Mouse (Mus musculus) layer of hippocampus, postnatal 14 days (tissue): Measurements from ENCODE around the gene Tmprss4. TPM values are rescaled to one million over a fixed set of nuclear protein-coding genes. Genes with fewer than 3 reads are reported as not detected.

ENCODE experiments used
- DNase-seq, 2 experiments: peaks; one replicate each; pipeline ENCODE4 v3.0.0; 2021 to 2022; ENCODE audit warnings: low spot score in 2 of 2, mixed read lengths in 1 of 2
- long read RNA-seq, 2 experiments: library from polyadenylated mRNA; stranded (forward); transcript quantifications; one replicate each; pipeline ENCODE4 v2.0.0; 2021
- total RNA-seq, 2 experiments: library from RNA; stranded (reverse); gene quantifications; 2 replicates each; pipeline ENCODE4 v1.2.3; 2021

The Tmprss4 gene
- total RNA-seq: not detected
- long read RNA-seq, experiment 1: 0 reads
- long read RNA-seq, experiment 2: 0 reads

DNA sequence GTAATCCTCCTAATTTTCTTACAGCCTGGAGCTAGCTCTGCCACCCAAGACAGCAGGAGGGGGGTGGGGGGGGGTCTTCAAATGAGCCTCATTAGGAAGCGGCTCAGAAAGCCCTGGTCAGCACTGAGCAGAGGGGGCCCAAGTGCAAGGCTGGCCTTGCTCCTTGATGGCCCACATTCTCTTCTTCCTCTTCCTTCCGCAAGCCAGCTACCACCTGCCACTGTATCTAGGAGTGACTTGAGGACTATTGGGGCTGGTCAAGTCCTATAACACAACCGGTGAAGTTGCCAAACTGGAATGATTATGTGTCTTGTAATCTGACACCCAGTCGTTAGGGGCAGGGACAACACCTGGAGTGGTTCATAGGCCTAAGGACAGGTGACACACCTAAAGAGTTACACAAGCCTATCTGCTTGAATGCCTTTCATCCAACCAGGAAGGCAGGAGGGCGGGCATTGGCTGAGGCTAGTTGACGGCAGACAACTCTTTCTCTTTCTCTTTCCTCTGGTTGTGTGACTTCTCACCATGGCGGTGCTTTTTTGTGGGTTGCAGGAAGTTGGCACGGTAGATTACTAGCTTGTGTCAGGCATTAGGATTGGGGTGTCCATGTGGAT, at the start of gene Tmprss4:
Gene Tmprss4 (minus strand): TSS at position 296 of the 614 bp plus-strand sequence.
- no peak for DNase-seq

DNA sequence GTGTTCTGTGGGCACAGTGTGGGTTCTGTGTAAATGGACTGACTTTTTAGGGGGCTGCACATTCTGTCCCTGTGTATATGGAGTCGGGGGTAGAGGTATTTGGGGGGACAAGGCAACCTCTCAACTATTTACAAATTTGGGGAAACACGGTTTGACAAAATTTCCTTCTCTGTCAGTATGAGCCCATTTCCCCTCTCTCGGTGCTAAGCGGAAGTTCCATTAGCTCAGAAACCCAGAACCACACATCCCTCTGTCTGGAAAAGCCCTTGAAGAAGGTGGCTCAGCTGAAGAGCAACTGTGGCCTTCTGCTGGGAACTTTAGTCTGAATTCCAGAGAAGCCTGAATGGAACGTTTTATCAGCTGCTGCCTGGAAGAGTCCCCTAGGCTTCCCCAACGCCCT, 48.5 kb upstream of the Tmprss4 start:
- no peak for DNase-seq

DNA sequence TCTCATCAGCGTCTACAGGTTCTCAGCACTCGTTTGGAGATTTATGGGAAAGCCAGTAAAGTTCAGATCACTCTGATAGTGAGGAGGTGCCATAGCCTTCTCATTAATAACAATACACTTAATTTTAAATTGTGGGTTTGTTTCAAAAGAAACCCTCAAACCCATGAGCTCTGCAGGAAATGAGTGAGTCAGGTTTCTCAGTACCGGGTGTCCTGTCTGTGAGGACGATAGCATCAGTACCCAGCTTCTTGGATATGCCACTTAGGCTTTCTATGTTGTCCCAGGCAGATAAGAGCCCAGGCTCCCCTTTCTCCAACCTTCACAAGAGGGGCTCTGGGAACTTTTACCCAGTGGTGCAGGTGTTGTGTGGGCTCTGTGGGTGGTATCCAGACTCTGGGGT, 48.1 kb upstream of the Tmprss4 start:
- no peak for DNase-seq

DNA sequence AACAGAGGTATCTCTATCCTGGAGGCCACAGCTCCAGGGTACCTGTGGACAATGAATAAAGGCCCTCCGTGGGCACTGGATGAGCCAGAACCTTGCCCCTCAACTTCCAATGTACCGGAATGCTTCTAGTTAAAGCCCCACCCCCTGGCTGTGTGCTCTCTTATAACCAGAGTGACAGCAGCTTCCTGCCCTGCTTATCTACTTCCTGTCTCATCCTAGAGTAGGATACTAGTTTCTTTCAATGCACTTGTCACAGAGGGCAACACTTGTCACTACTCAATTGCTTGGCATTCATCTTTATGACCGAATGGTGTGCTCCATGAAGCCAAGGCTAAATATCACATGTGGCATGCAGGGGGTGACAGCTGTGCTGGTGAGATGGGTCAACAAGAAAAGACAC, 47.4 kb upstream of the Tmprss4 start:
- no peak for DNase-seq

DNA sequence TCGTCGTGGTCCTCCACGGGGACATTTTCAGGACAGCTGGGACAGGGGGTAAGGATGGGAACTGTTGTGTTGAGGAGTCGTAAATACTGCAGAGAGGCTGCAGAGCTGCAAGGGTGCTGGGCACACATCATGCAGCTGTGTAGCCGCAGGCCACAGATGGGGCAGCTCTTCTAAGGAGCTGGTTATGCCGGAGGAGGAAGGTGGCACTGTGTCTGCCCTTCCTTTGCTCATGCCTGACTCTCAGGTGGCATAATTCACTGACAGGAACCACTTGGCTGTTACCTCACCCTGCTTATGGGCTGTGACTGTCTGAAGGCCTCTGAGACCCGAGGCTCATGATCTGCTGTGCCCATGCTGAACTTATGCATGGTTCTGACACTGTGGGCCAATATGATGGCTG, 46.4 kb upstream of the Tmprss4 start:
- no peak for DNase-seq

DNA sequence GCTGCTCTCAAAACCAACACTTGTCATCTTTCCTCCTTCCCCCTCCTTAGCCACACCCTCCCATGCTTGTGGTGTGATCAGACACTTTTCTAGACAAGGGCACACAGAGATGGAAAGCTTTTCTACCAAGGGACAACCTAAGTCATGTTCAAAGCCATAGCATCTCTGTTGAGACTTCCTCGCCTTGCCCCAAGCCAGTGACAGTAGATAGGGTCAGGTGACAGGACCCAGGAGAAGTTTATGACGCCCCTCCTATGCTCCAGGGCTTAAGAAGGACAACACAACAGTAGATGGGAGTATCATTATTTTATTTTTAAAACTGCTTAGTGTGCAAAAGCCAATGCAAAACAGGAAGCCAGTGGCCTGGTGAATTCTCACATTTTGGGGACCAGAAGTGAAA, 43.6 kb upstream of the Tmprss4 start:
- no peak for DNase-seq

DNA sequence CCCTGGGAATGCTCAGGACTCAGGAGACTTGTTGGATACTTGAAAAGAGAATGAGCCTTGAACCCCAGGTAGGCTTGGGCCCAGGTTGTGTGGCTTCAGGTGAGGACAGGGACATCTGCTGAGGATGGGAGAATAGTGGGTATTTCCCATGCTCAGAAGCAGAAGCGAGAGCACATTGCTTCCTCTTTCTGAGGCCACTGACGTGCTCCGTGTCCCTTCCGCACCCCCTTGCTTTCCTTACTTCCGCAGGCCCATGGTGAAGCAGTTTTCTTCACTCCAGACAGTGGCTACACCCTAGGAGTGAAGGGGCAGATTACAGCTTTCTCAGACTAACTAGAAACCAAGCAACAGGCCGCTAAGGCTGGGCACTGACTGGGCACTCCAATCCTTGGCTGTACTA, 42.2 kb upstream of the Tmprss4 start:
- DNase-seq: peak in 1 of 2 experiments; percentile 25

DNA sequence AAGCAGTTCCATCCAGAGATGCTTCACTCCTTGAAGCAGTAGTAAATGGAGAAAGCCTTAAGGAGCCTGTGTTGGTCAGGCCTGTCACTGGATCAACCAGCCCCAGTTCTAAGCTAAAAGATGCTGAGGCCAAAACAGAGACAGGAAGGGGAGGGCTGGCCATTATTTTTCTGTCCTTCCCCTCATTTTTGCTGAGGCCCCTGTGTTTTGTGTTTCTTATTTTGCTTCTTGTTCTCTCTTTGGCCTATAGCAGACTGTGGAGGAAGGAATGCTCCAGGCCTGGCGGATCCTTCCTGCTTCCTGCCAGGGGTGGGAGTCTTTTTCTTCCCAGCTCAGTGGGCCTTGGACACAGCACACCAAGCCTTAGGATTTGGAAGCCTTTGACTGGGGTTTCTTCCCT, 41.5 kb upstream of the Tmprss4 start:
- no peak for DNase-seq

DNA sequence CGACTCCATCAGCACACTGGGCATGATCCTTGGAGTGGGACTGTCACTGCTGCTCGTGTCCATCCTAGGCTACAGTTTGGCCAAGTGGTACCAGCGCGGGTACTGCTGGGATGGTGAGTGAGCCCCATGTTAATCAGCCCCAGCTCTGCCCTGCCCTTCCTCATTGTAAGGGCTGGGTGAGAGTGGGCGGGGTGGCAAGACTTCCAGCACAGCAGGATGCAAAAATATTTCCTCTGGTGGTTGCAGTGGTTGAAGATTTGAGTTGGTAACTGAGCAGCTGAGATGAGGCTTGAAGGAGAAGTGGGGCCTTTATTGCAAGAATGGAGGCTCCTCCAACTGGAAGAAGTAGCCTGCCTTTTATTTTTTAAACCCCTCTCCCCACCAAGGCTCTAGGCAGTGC, 37.5 kb upstream of the Tmprss4 start:
- no peak for DNase-seq

DNA sequence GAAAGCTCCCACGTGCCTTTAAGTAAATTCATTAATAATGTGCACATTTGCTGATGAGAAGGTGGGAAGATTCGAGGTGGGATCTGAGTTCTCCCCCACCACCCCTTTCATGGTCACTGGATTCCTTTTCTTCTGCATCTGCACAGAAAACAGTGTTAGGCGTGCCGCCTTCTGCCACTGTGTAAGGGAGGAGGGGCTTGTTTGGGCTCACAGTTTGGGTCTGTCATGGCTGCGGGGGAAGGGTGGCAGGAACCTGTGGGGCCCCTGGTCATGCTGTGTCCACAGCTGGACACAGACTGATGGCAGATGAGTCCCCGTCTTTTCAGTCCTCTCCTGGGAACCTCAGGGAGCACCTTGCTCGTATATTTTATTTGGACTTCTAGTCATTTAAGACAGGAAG, 32.9 kb upstream of the Tmprss4 start:
- DNase-seq: no peak

DNA sequence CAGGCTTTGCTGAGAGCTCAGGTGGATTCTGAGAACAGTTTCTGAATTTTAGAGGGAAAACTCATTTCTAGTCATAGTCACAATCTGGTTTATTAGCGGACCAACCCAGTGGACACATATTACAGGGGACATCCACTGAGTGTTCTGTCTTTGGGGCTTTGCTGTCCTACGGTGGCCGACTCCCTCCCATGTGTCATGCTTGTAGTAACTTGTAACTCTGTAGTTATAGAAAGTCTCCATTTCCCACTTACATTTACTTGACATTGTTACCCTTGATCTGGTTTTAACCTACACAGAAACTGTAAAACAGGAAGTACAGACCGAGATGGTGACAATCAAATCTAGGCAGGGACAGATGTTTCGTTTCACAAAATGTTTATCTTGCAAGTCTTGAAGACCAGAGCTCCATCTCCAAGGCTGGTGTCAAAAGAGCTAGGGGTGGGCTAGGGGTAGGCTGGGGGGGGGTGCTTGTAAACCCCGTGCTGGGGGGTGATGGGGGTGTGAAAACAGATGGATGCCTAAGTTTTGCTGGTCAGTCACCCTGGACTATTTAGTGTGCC, 31.9 kb upstream of the Tmprss4 start:
- DNase-seq: no peak

DNA sequence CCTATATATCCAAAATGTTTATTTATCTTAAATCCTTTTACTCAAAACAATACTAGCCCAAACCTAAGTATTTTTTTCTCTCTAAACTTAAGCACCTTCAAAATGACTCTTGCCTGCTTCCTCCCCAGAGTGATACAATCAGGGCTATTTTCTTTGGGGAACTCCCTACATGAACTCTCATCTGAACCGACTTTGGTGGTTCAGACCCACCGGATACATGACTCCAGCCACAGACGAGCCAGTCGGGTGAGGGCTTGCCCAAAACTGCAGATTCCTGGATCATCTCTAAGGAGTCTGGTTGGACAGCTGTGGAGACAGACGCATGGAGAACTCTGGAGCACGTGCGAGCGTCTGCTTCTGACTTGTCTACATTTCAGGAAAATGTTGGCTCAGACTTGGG, 25.5 kb upstream of the Tmprss4 start:
- no peak for DNase-seq

DNA sequence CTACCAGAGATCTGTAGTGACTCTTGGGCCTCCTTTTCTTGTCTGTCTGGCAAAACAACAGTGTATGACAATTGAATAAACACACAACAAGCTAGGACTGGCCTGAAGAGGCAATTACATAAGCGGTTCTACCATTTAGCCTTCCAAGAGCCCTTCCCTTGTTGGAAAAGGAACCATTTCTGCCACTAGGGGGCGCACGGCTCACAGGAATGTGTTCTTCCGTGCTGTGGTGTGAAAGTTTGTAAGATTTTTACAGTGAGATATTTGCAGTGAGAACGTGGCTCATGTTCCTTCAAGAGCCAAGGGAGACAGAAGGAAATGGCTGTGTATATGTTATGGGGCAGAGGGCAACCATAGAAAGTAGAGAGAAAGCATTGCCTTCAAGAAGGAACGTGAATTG, 17.7 kb upstream of the Tmprss4 start:
- peak; percentile 89 to 94 for DNase-seq

DNA sequence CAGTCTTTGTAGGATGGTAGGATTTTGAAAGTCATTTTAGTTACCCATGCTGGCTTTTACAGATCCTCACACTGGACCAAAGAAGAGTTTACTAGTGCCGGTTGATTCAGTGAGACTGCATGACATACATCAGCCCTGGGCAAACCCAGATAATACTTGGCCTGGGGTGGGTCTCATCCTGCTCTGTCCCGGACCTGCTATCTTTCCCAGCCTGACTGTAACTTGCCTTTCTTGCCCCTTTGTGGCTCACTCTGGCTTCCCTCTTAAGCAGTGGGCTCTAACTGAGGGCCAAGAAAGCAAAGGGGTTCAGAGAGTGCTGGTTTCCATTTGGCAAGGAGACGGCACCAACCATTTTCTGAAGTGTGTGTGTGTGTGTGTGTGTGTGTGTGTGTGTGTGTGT, 15.8 kb upstream of the Tmprss4 start:
- DNase-seq: no peak

DNA sequence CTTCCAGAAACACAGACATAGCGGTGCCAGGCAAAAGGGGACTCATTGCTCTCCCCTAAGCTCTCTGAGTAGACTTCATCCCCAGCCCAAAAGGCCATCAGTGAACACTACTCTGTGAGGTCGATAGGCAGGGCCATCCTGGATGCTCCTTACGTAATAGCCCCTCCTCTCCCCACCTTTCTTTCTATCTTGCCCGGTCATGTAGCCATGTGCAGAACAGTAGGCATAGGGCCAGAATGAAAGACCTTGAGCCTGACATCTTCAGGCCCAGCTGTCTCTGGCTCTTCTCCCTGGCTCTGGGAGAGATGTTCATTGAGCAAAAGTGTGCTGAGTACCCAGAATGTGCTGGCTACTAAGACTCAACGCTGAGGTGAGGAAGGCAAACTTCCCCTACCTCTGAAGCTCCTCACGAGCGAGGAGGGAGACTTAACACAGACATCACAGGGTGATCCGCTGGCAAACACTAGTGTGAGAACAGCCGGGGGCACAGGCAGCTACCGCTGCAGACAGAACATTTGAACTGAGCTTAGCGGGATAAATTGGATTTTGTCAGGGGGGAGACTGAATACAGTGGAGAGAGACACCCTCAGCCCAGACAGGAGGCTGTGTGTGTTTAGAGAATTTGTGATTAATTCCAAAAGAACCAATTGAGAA, 11.8 kb upstream of the Tmprss4 start:
- no peak for DNase-seq

DNA sequence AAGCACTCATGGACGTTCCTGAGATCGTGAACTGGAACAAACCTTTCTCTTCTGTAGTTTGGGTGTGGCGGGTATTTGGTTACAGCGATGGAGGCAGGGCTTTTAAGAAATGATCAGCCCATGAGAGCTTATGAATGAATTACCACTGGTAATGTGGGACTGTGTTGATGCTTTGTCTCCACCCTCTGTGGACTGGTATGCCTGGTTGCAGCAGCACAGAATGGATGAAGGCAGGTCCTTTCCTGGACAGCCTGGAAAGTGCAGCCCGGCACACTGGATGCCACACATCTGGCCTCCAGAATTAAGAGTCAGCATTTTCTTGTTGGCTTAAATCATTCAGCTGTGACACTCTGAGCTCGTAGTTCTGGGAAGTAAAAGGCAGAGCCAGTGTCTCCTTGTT, 8.1 kb upstream of the Tmprss4 start:
- no peak for DNase-seq

DNA sequence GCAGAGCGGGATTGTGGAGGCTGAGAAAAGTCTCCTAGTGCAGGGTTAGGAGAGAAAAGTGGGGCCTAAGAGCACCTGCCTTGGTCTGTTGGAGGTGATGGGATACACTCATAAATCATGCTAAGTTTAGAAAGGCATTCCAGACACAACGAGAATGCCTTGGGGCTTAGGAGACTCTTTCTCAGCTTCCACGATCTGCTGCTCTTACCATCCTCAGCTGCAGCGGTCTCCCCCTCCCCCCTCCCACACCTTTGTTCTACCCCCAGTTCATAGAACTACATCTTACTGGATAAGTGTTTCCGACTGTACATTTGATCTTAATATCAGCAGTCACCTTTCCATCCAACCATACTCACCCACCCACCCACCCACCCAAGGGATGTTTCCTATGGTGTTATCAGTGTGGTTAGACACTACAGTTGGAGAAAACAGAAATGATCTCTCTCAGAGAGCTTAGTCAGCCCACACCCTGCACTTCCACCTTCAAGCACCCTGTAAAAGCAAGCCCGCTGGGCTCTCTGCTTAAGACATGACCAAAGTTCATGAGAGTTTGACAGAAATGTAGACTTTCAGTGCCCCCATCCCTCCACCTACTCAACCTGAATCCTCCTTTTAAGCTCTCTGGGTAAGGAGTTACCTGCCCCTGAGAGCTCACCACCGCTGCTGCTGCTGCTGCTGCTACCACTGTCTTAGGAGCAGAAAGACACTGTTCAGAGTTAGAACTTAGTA, 3.3 kb upstream of the Tmprss4 start:
- DNase-seq: no peak

DNA sequence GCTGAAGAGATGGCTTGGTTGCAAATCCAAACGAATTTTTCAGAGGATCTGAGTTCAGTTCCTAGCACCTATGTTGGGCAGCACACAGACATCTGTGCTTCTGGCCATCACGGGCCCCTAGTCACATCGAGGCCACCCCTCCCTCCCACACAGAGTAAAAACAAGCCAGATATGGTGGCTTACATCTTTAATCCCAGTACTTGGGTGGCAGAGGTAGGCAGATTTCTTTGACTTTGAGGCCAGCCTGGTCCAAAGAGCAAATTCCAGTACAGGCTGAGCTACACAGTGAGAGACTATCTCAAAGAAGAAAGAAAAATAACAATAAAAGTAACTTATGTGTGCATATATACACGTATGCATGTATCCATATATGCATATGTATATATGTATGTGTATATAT, 2.2 kb upstream of the Tmprss4 start:
- DNase-seq: no peak

DNA sequence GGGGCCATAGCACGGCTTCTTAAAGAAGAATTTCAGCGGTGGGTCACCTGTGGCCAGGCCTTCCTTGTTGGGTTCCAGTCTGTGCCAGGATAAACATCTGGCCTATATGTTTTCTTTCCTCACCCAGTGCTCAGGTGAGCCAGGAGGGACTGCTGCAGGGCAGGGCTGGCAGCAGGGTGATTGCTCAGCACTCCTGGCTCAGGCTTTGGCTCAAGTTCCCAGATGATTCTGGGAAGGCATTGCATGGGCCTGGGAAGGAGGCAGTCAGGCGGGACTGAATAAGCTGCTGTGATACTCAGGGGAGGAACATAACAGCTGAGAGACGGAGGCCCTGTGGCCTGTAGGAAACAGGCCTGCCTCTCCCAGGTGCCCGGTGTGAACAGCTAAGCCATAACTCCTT, 1.3 kb upstream of the Tmprss4 start:
- DNase-seq: no peak

DNA sequence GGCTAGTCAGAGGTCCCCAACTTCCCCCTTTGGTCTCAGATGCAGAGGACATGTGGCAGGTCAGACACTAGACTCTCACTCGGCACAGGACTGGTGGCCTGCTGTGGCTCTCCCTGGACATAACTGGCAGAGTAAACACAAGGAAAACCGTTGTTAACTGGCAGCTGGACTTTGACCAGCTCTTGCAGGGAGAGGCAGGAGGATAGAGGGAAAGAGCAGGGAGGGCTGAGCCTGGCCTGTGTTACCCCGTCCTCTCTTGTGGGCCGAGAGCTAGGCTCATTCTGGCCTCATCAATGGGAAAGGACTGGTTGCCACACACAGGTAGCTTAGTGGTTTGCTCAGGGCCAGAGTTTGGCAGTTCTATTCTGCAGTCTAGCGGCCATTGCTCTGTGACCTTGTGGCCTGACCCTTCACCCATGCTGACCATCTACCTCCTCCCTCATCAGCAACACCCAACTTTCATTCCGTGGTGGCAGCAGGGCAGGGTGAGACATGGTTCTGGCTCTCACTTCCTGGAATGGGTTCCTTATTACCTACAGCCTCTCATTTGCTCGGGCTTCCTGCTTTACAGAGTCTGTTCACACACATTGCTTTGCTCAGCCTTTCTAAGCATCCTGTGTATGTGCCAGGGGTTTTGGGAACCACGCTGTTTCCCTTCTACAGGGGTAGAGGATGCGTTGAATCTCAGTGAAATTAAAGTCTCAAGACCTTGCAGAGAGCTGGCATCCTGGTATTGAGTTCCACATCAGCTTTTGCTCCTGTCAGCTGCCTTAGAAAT, 1.7 kb downstream of the Tmprss4 start:
- no peak for DNase-seq

DNA sequence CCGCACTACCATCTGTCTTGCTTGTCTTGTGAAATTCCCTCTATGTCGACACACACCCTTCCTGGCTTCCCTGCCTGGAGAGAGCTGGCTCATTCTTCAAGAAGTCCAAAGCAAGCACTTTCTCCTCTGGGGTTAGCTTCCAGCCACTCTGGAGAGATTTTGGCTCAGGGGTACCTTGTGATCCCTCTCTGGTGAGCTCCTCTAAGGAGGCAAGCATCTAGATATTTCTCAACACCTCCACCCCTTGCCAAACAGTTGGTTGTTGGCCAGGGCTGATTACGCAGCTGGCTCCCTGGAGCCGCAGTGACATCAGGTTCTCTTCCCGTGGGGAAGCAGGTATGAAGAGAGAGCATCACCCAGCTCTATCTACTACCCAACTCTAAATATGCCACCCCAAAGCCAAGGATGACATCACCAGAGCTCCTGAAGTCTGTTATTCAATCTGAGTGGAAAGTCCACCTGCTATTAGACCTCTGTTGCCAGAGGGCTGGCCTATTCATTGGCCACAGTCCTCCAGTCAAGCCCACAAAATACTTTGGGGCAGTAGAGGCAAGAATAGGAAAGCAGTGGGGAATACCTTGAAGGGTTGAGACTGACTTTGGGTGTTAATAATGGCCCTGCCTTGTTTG, 2.5 kb downstream of the Tmprss4 start:
- DNase-seq: no peak
